Mouse (Mus musculus): ENCODE data around the gene Gfi1b.

DNA sequence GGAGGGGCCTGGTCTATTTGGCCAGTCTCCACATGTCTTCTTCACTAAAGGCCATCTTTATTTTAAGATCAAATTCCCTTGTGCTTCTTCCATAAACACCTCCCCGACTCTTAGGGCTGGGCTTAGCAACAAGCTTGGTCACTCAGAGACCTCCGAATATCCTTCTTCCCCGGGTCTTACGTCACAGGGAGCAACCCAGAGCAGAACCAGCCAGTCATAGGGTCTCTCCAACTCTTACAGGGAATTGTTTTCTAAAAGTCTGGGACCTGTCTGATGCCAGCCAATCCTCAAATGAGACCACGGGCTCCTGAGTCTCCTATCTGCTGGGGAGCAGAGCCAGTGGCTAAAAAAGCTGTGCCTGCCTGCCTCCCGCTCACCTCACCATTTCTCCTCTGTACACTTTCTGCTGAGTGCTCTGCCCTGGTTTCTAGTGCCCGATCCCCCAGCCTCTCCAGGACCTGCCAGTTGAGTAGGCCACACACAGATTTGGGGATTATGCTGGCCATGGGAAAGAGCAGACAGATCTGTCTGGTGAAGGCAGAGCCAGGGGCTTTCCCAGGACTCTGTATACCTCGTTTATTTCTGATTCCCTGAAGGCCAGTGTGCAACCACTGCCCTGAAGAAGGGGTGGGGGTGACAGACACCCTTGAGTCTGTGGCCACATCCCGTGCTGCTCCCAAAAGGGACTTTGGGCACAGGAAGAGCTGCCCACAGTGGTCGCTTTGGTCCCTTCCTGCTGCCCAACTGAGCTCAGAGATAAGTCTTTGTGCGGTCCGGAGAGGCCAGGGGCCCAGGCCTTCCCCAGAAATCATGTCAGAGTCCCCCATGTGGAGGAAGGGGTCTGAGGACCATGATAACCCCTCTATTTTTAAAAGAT, 22.9 kb downstream of the Gfi1b start:
- TF ChIP-seq CTCF (IDR thresholded peaks at IDR 0.05; ENCODE audit: extremely low read depth, insufficient read depth, insufficient read length, insufficient replicate concordance) (no peak), POLR2A (IDR thresholded peaks at IDR 0.05; ENCODE audit: low read depth, low read length) (no peak)

All from spleen, adult 2 months (tissue).